Mouse (Mus musculus) left cerebral cortex, adult 11 months (tissue): ENCODE data around the gene Lpcat1.

Experiments
- DNase-seq: peaks from one replicate; pipeline ENCODE4 v3.0.0; 2022; ENCODE audit warnings: low spot score

The Lpcat1 gene

DNA sequence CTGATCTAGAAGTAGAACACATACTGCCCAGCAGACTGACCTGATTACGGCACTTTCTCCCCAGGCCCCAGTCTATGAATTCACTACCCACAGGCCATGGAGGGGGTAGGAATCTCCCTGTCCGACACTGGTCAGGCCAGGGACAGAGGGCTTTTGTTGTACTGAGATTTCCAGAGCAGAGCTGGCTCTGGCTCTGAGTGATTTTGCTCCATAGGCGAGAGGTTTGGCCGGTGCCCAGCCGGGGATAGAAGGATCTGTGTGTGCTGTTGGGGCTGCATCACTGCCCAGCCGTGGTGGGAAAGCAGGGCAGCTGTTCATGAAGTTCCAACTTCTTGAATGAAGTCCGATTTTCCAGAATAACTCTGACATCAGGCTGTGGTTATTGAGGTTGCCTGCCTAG, 20.1 kb upstream of the Lpcat1 start:
- peak; percentile 55 for DNase-seq

DNA sequence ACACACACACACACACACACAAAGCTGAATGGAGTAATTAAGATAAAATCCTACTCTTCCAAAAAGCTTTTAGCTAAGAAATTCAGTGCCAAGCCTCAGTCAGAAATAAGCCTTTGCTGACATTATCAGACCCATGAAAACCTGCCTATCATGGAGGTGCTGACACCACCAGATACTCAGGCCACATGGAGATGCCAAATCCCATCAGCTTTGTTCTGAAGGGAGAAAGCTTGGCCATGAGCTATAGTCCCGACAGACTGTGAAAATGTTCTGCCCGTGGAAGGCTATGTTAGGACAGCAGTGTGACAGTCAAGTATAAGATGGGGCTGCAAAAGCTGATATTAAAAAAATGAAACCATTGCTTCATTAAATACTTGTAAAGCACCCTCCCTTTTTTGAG, 19.5 kb upstream of the Lpcat1 start:
- DNase-seq: no peak

- DNase-seq: no peak
Observed at GRCm38 (mm10) chr13:73448201-73448600, 18.8 kb upstream of the Lpcat1 start.

DNA sequence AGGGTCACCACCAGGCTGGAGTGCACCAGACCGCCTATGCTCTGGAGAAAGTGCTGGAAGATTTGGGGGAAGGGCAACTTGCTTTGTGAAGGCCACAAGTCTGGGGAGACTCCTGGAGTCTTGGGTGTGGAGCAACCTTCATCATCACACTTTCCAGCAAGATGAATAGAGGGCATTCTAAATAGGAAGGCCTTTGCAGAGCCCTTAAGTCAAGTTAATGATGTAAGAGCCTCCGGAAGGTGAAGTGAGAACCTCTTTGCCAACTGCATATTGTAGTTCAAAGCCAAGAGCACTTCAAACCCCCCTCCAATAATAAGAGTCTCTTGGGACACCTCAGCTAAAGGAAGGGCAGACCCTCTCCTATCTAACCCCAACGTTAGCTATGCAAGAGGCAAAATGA, 18.3 kb upstream of the Lpcat1 start:
- no peak for DNase-seq

DNA sequence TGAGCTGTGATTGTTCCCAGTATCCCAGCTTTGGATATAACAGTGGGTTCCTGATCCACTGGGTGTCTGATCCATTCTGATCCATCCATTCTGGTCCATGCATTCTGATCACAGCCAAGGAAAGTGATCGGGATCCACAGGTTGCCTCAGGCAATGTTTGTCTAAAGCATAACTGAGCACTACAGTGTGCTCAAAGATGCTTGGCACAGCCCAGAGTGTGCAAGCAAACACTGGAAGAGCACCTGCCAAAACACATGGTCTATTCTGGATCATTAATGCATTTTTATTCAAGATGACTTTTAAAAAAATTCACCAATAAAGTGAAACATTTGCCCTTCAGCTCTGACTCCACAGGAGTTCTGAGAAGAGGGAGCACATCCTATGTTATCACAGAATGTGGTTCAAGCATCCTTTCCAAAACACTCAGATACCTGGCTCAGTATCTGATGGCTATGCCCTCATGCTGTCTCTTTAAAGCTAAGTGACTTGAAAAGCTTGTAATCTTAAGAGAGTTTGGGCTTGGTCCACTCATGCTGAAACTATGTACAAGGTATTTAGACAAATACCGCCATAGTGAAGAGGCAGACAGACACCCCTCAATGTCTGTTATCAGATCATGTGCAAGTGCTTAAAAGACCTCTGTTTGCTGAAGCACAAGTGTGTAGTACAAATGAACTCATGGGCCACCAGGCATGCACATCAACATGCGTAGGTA, 13.3 kb upstream of the Lpcat1 start:
- DNase-seq: no peak

- no peak for DNase-seq
Observed at GRCm38 (mm10) chr13:73455328-73455727, 11.7 kb upstream of the Lpcat1 start.

DNA sequence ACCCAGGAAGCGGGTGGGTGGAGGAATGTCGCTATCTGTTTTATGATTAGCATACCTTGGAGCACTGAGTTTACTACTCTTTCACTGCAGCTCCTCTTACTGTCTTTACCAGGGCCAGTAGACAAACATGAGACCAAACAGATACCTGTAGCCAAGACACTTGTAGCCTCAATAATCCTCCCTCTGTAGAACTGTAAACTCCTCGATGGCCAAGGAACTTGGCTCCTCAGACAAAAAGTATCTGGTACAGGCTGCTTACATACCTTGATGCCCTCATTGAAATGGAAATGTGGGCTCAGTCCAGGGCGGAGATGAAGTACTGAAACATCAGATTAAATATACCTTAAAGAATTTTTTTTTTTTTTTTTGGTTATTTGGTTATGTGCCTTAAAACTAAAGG, 9.7 kb upstream of the Lpcat1 start:
- no peak for DNase-seq

DNA sequence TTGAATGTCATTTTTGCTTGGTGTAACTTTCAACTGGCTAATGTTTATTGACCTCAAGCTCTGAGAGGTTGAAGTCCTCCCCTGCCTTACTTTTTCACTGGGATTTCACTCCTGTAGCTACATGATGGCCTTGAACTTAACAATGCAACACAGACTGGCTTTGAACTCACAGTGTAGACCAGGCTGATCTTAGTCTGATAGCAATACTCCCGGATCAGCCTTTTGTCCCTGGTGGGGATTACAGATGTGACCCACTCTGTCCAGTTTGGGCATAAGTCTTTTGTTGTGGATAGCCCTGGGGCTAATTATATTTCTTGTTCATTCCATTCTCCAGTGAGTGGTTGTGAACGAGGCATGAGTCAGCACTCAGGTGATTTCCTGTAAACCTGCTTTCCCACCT, 9.3 kb upstream of the Lpcat1 start:
- no peak for DNase-seq

DNA sequence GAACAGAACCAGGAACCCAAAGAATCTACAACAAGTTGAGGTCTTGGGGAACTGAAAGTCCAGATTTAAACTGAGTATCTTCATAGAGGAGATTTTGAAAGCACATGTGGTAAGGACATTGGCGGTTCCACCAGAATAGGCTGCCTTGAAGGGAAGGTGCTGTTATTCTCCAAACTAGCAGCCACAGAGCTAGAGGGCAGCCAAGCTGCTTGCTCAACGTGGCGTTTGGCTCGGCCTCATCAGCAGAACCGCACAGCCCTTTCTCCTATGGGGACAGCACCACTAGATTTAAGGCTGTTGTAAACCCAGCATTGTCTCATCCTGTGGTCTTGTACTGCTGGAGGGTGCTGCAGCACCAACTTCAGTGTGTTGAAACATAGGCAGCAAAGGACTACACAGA, 8.3 kb upstream of the Lpcat1 start:
- DNase-seq: no peak

DNA sequence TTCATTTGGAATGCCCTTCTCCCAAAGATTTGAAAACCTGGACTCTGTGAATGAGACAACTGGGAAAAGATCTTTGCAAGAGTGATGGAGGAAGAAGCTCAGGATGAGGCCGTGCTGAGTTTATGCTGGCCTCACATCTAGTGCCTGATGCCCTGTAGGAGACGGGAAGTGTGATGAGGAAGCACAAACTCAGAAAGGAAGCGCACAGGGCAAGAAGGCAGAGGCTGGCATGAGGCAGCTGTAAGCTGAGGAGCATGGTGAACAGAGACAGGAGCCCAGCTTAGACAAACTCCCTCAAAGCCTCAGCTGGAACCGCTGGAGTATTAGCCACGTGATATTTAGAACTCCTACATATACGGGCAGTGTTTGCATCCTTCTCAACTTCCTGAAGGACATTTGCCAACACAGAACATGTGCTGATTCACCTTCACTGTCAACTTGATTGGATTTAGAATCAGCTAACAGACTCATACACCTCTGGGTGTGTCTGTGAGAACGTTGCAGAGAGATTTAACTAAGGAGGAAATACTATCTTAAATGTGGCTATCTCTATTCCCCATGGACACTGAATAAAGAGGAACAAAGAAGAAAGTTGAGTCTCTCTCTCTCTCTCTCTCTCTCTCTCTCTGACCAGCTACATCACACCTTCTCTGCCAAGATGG, 7.7 kb upstream of the Lpcat1 start:
- DNase-seq: no peak

- DNase-seq: no peak
Observed at GRCm38 (mm10) chr13:73461551-73461950, 5.4 kb upstream of the Lpcat1 start.

DNA sequence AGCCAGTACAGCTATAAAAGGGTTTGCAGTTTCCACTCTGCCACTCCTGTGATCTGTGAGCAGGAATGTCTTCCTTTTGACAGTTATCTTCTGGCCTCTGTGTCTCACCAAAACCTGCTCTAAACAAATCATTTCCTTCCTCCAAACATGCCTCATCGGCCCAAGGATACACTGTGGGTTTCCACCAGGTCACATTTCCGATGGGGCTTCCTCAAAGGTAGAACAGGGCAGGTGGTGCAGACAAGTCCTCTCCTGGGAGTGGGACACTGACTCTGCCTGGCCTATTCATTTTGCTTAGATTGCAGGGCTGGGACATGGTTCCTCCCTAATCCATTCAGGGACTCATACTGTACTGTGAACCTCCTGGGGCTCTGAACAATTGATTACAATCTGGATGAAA, 1.8 kb upstream of the Lpcat1 start:
- no peak for DNase-seq

DNA sequence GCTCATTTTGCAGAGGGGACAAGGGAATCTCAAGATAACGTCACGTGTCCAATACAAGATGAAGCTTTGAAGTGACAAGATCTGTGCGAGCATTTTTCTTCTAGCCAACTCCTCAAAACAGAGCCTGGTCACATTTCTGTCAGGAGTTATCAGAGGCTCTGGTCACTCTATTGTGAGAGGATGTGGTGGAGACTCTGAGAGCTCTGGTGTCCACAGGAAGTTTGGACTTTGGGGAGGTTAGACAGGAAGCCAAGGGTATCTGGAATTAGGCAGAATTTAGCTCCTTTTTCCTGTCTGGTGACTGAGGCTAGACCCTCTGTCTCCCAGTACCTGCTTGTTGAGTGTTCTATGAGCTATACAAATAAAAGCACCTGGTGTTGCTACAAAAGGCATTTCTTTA, 586 bp upstream of the Lpcat1 start:
- DNase-seq: no peak

- DNase-seq: no peak
Observed at GRCm38 (mm10) chr13:73467421-73468237, 632 bp downstream of the Lpcat1 start.

DNA sequence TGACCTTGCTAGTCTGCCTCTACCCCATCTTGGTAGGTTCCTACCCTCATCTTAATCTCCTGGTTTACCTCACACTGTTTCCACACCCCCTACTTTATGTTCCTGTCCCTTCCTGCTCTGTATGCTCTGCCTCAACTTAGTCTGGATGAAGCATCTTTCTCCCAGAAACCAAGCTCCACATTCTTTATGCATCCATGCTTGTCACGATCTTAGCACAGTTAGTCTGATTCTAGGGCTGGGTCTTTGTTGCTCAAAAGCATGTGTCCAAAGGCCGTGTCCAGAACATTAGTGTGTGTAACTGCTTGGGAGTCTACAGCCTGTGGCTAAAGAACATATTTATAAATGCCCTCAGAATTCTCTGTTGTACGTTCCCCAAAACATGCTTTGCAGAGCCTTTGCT, 1.8 kb downstream of the Lpcat1 start:
- no peak for DNase-seq

- no peak for DNase-seq
Observed at GRCm38 (mm10) chr13:73469257-73469967, 2.4 kb downstream of the Lpcat1 start.

DNA sequence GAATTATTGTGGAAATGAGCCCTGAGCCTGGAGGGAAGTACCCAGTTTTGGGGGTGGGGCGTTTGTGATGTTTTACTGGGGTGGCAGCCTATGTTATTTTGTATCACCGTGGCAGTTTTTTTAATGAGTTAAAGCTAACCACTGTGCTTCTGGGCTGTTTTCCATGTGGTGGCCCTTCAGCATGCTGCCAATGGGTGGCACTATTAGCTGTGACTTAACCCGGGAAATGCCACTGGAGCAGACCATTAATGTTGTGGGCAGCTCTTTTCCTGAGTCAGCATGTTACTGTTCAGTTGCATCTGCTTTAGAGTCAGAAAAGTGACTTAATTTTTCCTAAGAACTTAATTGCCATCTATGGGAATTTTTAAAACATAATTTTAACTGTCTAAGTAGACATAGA, 5.5 kb downstream of the Lpcat1 start:
- no peak for DNase-seq

DNA sequence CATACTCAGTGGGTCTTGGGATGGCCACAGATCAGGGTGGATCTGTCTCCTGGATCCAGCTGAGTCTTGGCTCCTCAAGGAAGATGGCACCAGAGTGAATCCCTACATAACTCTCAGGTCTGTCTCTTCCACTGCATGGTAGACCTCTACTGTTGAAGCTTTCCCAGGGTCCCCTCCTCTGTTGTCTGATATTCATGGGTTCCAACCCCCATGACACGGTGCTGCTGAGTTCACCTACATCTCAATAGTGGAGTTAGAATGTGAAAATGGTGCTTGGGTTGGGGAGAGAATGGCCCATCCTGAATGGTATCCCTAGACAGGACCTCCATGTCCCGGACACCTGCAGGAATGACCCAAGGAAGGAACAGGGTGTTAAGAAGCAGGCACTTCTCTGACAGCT, 6.7 kb downstream of the Lpcat1 start:
- DNase-seq: no peak

DNA sequence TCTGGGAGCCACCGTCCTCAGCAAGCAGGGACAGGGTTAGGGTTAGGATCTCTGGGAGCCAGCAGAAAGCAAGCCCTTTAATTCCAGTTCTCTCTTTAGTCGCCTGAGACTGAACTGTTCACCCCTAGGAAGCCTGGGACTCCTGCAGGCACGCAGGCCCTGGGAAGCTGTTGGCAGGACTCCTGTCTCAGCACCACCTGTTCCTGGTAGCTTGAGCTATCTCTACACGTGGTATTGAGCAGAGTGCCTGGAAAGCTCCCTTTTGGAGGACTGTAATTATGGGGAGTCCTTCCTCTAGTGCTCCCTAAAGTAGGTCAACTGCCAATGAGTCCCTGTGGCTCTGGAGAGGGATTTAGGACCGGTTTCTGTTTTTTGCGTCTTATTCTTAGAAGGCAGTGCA, 7.2 kb downstream of the Lpcat1 start:
- no peak for DNase-seq

GRCm38 (mm10) chr13:73475058-73475980, 8.3 kb downstream of the Lpcat1 start:
- DNase-seq: no peak

DNA sequence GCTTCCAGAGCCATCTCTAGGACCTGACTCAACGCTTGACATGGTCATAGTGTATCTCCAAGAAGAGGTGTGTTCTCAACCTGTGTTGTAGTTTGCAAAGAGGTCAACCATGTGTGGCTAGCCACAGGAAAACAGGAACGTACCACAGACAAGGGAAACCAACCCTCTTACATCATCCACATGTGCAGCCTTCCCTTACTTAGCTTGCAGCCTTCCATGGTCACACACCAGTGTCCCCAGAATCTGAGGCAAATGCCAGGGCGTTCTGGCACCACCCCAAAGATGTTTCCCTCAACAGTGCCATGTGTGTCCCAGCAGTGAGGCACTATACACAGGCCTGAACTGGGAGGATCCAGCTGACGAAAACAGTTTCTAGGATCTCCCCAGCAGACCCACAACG, 9.3 kb downstream of the Lpcat1 start:
- no peak for DNase-seq
